Mouse (Mus musculus) lung, postnatal 36 days (tissue): ENCODE data around the gene Tbxa2r.

Experiments used
- DNase-seq: peaks from one replicate; pipeline ENCODE4 v3.0.0; 2022; ENCODE audit warnings: mixed read lengths

The Tbxa2r gene

DNA sequence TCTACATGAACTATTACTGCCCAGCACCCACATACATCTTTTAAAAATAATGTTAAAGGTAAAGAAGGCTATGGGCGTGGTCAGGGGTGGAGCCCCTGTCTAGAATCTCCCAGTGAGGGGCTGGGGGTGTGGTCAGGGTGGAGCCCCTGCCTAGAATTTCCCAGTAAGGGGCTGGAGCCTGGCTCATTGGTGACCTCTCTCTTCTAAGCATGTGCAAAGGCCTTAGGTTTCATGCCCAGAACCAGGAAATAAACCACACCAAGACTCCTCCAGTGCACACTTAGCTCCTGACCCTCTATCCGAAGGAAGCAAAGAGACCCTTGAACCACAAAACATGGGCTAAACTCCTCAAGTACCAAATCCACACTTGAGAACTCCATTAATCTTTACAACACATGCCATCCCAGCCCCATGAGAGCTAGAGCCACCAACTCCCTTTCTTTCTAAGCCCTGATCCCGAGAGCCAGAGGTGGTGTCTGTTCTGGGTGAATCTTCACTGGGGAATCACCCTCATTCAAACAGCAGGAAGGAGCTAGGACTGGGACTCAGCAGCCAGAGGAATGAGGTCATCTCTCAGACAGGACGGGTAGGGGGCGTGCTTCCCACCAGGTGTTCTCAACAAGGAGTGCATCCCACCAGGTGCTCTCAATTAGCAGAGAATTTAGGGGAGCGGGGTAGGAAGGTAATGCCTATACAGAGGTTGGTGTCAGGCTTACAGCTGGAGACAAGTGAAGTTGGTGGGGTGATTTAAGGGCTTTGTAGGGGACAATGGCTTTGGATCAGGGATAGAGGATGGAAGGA is 48.2 kb downstream of the Tbxa2r start:
- no peak for DNase-seq

- no peak for DNase-seq
Measured at GRCm38 (mm10) chr10:81377362-81377664, 48.8 kb downstream of the Tbxa2r start.

DNA sequence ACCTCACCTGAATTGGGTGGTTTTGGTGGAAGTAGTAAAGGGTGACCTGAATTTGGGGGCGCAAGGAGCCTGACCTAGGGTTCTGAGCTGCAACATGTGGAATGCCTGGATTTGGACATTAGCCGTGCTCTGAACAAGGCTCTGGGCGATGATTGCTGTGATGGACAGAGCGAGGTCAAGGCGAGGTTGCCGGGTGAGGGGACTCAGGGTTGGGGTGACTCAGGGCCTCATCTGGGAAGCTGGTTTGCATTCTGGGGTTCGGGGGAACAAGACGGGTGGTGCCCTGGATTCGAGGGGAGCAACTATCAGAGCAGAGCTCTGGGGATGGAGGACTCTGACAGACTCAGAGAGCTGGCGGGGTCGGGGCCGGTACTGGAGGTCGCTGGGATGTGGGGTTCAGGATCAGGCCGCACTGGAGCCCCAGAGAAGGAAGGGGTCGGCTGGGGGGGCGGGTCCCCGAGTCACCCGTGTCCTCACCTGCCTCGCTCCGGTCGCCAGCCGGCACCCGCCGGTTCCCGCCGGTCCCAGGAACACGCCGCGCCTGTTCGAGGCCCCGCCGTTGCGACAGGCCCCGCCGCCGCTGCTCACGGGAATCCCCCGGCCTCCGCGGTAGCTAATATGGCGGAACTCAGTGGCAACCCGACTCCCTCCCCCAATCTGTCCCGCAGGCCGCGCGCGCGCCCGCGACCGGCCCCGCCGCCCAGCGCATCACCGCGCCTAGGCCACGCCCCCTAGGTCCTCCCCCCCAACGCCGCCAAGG is 49.4 kb downstream of the Tbxa2r start, which contains the start of gene Fzr1:
Gene Fzr1 (minus strand): TSS at position 724 of the 760 bp plus-strand sequence.
- DNase-seq, result peak; percentile 28

DNA sequence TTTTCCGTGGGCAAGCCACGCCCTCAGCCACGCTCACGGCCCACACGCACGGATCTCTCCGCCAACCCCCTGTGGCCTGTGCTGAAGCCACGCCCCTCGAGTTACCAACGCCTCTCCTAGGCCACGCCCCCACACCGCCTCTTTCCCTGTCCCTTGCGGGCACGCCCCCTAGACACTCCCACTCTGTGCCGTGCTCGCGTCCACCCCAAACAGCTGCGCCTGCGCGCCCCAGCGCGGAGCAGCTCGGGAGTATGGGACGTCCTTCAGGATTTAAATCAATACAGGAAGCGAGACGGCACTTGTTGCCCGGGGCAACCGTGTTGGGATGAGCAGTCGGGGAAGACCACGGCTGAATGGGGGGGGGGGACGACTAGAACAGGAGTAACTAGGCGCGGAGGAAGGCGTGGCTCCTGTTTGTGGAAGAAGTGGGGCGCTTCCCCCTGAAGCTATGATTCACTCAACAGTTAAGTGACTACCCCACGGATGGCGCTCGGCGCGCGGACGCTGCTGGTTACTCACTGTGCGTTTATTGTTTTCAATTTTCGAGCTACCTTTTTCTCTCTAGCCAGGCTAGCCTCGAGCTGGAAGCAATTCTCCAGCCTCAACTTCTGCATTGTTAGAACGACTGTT is 50.1 kb downstream of the Tbxa2r start:
- peak; percentile 100 for DNase-seq

DNA sequence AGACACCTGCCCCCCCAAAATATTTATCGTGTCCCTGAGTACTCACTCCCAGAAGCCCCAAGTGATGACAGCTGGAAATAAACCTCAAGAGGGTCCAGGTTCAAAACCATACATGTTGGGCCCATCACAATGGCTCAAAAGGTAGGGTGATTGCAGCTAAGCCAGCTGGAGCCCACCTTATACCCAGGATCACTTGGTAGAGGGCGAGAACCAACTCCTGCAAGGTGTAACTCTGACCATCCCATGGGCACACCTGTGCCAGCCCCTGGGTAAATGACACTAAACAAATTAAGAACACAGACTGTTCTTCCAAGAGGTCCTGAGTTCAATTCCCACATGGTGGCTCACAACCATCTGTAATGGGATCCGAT is 50.6 kb downstream of the Tbxa2r start:
- DNase-seq, result no peak

DNA sequence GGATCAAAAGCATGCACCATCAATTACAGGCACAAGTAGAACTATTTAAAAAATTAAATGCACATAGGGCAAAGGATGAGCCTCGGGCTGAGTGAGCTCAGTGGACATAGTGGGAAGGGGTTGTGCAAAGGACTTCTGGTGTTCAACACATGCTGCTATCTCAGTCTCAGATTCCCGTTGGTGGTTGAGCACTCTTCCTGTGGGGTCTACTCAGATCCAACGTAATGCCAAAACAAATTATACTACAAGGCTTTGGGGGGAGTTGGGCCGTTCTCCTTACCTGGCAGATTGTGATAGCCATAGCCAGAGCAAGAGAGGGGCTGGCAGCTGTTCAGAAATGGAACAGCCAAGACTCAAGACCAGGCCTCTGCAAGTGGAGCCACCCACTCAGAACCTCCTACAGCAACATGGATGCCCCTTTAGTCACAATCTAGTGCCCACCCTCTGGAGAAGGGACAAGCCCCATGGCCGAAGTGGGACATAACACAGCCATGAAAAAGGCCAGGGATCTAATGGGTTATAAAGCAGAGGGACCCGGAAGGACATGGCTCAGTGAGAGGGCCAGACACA is 51.4 kb downstream of the Tbxa2r start:
- DNase-seq, result no peak

DNA sequence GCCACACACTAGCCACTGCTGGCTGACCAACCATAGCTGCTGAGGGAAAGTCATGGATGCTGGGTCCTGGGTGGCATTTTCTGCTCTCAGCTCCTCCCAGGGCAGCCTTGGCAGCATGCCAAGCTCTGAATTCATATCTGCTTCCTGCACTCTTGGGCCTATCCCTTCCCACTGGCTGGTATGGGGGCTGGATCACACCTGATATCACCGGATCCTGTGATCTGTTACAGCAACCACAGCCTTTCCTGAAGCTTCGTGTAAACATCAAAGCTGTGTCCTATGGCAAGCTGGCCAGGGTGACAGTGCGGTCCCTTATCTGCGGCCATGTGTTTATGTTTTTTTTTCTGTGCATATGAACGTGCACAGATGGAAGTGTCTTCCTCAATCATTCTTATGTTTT is 53.5 kb downstream of the Tbxa2r start:
- DNase-seq, result peak; percentile 77

- DNase-seq, result peak; percentile 99
Measured at GRCm38 (mm10) chr10:81383802-81384604, 55.5 kb downstream of the Tbxa2r start, which contains the start of the genes Dohh and Gm48551. Gene Dohh, plus strand, starts transcription at chr10:81384428. Gene Gm48551, plus strand, starts transcription at chr10:81384466.

- no peak for DNase-seq
Measured at GRCm38 (mm10) chr10:81384605-81384982, 56.1 kb downstream of the Tbxa2r start.
